Mouse (Mus musculus): ENCODE results near the gene Fbxl17.

The Fbxl17 gene

DNA sequence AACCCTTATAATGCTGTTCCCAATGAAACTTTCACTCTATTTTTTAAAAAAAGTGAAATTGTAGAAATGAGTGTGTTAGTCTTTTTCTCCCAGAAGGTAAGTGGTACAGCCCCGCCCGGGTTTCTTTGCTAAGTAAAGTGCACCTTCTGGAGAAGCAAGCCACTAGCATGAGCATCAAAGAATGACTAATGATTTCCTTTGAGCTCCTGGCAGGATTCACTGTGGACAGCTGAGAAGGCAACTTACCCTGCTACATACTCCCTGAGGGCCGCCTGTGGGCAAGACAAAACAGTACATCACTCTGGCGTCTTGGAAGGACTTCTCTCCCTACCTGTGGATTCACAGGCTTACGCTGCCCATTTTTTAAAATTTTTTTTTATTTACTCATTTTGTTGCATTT, 217.8 kb downstream of the Fbxl17 start:
- DNase-seq (ENCODE audit: low read depth, low spot score) = no peak

DNA sequence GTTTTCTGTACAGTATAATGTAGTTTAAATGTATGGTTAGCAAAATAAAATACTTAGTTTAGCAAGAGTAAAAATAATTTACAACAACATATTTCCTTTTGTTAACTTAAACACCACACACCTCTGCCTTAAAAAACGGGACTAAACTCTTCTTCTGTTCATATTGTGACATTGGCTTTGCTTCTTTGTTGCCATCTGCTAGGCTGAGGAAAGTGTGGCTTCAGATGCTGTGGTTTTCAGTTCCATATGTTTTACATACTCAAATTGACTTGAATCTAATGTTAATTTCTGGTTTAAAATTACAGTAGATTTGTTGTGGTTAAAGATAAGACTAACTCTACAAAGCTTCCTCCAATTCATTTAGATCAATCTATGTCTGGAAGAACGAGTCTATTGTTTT, 218.8 kb downstream of the Fbxl17 start:
- no peak for DNase-seq (ENCODE audit: low read depth, low spot score)

DNA sequence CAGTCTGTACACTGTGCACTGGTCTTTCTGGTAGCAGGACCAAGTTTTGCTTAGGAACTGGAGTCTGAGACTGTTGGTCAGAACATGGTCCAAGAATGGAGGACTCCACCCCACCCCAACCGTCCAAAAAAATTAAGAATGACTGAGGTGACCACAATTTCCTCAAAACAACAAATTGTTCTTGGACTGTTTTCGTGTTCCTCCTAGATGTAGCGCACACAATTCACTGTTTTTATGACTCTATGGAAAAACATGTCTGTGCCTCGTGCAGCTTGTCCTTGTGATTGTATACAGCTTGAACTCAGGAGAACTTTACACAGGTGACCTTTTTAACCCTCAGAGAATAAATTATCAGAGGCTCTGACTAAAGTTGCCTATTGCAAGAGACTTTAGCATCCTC, 220.7 kb downstream of the Fbxl17 start:
- DNase-seq (ENCODE audit: low read depth, low spot score) = no peak

DNA sequence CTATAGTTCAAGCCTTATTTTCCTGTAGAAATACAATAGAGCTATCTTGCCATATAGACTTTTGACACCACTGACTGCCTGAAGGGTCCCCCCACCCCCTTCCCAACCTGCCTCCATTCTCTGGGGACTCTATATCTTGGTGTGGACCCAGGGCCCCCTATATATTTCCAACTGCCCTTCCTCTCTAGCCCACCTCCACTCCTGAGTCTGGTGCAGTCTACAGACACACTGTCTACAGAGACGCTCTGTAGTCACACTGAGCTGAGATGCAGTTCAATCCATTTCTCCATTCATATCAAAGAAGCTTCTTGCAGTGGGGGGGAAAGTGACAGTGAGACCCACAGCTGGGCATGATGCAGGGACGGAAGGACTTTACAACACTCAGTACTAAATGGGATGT, 226.5 kb downstream of the Fbxl17 start:
- DNase-seq (ENCODE audit: low read depth, low spot score) = no peak

DNA sequence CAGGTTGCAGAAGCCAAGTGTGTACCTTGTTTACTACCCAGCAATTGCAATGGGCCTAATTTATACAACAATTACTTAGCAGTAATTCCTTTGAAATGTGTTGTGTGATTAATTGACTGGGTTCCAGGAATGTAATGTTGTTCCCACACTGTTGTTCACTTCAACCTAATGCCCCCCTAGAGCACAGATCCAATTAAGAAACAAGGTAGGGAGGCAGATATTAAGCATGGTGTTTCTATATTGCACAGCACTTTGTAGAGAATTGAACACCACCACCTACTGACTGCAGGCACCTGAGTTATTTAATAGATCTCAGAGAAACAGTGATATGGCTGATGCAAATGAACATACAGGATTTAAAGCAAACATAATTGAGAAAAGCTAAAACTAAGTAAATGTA, 226.9 kb downstream of the Fbxl17 start:
- no peak for DNase-seq (ENCODE audit: low read depth, low spot score)

DNA sequence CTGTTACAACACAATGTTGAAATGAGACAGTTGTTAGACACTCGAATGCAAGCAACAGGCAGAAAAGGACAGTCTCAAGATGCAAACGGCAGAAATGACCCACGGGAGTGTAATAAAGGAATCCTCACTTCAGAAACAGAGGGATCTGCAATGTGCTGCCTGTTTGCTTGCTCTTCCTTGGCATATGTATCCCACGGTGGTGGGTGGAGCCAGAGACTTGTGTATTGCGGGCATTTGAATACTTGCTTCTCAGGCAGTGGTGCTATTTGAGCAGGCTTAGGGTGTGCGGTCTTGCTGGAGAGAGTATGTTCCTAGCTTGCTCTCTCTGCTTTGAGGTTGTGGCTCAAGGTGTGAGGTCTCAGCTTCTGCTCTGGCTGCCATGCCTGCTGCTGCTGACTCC, 228.8 kb downstream of the Fbxl17 start:
- DNase-seq (ENCODE audit: low read depth, low spot score) = no peak

DNA sequence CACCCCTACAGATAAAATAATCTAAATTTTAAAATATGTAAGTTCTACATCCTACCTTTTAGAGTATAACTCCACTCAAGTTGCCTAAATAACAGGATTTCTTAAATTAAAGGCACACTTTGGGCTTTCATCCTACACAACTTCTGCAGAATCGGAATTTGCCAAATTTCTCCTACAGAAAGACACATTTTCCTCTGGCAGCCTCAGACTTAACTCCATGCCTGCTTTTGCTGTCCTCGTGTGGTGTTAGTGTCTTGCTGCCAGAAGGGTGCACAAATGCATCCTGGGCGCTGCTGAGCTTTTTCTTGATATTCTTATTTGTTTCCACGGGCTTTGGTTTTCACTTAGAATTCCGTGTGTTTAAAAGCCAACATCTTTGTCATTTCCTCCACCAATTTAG, 229.3 kb downstream of the Fbxl17 start:
- DNase-seq (ENCODE audit: low read depth, low spot score) = no peak

DNA sequence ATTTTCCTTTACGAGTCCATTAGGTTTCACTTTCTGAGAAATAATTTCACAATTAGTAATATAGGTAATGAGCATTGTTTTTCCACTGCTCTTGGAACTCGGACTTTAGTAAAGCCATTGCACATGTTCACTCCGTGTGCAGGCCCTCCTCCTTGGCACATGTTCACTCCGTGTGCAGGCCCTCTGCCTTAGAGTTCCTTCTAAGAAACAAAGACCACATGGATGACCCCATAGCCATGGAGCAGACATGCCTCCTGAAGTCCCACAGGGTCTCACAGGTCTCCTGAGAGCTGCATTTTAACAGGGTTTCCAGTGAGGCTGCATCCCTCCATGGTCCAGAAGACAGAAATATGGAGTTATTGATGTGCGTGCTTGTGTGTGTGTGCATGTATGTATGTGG, 237.1 kb downstream of the Fbxl17 start:
- no peak for DNase-seq (ENCODE audit: low read depth, low spot score)

DNA sequence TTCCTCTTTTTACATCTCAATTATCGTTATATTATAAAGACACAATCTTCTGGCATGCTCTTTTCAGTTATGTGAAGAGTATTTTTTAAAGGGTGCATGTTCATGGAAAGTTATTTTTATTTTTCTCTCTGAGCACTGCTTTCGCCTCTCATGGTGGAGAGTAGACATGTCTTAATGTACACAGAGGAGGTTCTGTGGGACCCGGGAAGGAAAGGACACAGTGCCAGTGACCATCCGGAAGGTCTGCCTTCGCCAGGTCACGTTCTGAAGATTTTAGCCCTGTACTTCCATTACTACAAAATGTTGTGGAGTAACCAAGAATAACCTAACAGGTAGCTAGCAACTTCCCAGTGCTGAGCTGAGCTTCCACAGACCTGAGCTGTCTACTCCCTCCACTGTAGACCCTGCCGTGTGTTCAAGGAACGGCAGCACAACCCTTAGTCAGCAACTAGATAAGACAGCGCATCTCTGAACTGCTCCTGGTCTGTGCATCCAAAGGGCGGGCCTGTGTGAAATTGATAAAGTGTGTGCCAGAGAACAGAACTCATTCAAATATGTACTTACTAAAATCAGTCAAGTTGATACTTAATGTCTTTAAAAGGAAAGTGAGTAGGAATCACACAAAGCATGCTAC, 238.2 kb downstream of the Fbxl17 start:
- no peak for DNase-seq (ENCODE audit: low read depth, low spot score)

DNA sequence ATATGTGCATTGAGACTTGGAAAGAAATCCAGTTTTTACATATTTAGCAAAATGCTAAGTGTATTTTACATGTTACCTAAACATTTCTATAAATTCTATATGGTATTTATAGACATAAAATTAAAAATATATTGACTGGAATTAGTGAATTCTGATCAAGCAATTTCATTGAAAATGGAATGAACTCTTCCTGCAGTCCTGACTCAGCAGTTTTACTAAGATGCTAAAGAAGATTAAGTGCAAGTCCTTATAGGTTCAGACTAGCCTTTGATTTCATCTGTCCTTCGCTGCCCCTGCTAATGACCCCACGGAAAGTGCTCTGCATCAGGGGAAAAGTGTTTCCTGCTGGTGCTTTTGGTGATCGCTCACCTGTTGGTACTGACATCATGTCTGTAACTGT, 240.7 kb downstream of the Fbxl17 start:
- DNase-seq (ENCODE audit: low read depth, low spot score) = no peak

DNA sequence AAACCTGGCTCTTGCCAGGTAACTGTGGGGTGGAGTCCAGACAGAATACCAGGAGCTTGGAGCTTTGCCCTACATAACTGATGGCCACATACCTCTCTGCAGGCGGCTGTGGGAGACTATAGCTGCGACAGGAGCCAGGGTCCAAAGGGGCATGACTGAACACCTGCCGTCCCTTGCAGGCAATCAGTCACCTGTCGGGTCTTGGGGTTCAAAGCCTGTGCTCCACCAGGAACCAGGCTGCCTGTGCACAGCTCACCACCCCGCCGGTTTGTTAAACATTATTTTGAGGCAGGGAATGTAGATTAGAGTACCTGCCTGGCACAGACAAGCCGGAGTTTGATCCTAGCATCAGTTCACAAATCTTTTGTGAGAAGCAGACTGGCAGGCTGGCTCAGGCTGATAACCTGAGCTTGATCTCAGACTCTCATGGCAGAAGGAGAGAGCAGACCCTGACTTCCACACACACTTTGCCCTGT, 253.6 kb downstream of the Fbxl17 start:
- no peak for DNase-seq (ENCODE audit: low read depth, low spot score)

DNA sequence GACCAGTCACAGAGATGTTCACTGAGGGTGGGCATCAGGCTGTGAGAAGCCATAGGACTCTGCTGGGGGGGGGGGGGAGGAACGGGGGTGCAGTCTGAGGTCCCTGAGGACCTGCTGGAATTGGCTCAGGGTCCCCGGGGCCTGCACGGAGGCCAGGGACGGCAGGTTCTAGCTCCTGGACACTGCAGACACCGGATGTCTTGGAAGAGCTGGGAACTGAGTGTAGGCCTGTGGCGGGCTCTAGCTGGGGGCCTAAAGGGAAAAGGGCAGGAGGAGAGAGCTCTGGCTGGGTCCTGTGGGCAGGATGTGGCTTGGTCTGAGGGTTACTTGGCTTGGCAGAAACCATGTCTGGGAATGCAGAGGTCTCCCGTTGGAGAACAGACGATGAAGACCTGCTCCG, 254.3 kb downstream of the Fbxl17 start:
- DNase-seq (ENCODE audit: low read depth, low spot score) = no peak

DNA sequence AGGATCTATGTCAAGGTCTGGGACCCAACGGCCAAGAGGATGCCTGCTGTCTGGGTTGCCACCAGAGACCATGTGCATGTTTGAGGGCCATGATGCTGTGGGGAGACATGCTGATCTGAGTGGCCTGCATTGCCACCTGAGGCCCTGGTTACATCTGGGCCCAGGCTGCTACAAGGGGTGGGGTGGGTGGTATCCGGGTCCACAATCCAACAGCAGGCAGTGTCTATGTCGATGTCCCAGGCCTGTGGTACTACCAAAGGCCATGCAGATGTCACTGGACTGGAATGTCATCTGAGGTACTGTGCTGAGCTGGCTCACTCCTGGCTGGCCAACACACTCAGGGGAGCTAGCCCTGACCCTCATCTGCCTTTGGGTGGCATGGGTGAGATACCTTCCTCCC, 257.1 kb downstream of the Fbxl17 start:
- DNase-seq (ENCODE audit: low read depth, low spot score) = no peak

DNA sequence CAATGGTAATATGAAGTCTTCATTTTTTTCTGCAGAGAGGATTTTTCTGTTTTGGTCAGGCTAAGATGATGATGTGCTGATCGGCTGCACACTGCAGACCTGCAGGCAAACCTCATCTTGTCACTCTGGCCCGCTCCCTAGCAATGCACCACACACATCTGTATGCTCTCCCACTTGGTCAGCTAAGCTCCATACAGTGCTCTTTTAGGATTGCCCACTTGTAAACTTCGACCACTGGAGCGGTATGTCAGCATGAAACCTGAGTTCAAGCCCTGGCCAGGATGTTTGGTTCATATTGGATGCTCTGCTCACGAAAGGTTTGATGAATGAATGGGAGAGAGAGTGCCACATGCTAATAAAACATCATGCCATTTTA, 259.1 kb downstream of the Fbxl17 start:
- no peak for DNase-seq (ENCODE audit: low read depth, low spot score)

DNA sequence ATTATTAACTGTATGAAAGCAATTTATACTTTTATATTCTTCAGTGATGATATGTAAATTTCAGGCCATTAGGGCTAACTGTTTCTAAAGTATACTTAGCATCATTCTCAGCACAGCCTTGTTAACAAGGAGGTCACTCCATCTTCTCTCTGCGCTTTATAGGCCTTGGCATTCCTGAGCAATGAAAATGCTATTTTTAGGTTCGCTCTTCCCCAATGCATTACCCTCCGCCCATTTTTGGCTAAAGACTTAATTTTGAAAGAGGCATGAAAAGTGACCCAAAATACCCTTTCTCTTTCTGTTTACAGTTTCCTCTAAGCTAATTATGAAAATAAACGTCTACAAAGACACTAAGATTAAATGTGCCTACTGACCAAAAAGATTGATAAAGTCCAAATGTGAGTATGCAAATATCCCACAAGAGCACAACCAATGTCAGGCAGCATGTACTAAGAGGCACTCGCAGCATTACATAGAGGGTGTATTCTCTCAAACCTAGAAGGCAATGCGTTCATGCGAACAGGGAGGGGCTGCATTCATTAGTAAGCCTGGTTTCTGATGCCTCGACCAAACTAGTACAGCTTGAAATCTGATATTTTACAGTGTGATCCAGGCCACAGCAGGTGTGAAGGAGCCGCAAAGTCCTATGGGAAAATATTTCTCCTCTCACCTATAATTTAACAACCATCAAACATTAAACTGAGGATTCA, 259.6 kb downstream of the Fbxl17 start:
- DNase-seq (ENCODE audit: low read depth, low spot score) = no peak

DNA sequence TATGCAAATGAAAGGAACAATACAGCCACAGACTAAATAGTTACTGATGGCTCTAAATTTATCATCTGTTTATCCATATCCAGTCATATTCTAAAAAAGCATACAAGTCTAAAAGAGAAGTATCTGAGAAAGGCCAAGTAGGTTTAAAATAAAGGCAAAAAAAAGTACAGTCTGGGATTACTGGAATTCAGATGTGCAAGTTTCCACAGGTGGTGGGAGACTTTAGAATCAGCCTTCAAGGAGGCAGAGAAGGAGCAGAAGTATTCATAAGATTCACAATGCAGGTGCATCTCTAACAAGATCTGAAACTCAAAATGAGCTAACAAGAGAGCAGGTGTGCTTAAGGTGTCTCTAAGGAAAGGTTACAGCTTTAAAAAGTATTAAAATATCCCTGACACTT, 263.0 kb downstream of the Fbxl17 start:
- DNase-seq (ENCODE audit: low read depth, low spot score) = no peak

DNA sequence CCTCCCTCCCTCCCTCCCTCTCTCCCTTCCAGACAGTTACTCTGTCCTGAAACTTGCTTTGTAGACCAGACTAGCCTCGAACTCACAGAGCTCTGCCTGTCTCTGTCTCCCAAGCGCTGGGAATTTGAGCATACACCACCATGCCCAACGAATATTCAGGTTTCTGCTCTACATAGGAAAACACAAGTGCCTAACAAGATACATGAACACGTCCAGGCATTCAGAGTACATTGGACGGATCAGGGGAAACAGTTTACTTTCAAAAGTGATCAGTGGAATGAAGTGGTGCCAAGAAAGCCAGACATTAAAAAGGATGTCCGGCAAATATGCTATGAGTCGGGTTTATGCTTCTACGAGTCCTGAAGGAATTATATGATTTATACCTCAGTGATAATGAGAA, 263.6 kb downstream of the Fbxl17 start:
- DNase-seq (ENCODE audit: low read depth, low spot score) = no peak

DNA sequence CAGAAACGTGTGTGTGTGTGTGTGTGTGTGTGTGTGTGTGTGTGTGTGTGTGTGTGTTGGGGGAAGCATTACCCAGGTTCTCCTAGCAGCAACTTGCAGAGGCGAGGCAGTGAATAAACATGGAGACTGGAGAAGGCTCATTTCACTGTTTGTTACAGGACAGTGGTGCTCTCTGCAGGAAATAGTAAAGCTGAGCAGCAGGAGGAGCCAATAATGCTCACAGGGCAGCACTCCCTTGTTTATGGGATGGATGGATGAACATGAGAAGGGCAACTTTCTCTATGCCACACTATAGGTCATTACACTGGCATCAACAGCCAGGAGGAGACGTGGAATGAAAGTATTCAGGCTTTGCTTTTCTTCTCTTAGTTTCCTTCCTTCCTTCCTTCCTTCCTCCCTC, 264.0 kb downstream of the Fbxl17 start:
- no peak for DNase-seq (ENCODE audit: low read depth, low spot score)

DNA sequence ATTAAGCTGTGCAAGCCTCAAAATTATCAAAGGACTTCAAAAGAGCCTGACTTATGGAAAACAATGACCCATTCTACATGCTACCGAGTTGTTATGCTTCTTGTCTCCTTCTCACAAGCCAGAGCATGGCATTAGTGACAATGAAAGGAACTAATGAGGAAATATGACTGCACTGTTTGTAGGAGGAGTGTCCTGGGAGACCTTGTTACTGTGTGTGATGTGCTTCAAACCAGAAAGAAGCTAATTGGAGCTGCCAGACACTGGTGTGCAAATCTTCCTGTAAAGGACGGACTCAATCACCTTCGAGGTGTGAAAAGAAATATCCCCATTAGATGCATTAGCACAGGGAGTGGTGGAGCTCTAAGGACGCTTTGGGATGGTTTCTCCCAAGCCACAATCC, 270.7 kb downstream of the Fbxl17 start:
- DNase-seq (ENCODE audit: low read depth, low spot score) = no peak

DNA sequence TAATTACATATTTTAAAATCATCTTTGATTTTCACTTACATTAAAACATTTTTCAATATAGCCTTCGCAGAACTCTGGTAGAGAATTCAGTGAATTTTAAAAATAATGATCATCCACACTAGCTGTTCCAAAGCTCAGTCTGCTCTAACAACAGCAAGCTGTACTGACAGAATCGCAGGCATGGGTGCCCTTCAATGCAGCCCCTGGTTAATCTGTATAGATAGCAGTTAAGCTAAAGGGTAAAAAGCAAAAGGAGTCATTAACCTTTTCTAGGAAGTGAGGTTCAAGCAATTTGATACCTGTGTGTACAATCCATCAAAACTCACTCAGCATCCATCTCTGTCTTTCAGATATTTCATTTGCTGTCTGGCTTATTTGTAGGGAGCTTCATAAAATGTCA, 273.4 kb downstream of the Fbxl17 start:
- no peak for DNase-seq (ENCODE audit: low read depth, low spot score)

DNA sequence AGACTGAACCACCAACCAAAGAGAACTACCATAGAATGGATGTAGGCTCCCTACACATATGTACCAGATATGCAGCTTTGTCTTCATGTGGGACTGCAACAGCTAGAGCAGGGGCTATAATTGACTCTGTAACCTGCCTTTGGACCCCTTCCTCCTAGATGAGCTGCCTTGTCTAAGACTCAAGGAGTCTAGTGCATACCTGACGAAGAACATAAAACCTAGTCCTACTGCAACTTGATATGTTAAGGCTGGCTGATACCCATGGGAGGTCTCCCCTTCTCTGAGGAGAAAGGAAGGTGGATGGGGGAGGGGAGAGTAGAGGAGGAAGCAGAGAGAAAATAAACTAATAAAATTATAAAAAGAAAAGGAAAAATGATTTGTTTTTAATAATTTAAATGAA, 273.9 kb downstream of the Fbxl17 start:
- no peak for DNase-seq (ENCODE audit: low read depth, low spot score)

DNA sequence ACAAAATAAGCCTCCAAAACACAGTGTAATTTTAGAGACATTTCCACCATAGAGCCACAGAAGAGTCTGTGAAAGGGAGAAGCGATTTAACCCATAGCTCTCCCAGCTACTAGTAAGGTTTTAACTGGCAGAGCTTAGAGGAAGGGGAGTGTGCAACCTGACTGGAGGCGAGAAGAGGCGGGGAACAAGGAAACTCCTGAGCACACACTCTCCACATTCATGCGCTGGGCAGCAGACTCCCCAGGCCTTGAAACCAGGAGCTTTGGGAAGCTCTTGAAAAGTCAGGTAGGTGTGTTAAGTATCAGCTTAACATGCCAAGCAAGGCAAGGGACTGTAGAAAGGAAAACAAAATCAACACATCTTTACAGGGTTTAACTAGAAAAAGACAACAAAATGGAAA, 276.1 kb downstream of the Fbxl17 start:
- no peak for DNase-seq (ENCODE audit: low read depth, low spot score)

DNA sequence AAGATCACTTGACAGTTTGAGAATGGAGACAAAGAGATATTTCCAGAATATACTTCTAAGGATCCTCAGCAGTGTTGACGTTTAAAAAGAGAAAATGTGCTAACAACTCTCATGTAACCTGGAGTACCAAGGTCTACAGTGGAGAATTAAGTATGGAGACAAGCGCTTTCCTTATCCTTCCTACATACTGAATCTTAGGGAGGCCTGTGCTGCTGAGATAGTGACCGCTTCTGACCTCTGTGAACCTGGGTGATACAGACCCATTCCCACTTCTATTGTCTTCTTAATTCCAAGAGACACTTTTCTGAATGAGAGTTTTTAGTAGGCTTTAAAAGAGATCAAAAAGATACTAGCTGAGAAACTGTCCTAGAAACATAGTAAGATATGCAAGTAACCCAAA, 278.2 kb downstream of the Fbxl17 start:
- DNase-seq (ENCODE audit: low read depth, low spot score) = no peak

DNA sequence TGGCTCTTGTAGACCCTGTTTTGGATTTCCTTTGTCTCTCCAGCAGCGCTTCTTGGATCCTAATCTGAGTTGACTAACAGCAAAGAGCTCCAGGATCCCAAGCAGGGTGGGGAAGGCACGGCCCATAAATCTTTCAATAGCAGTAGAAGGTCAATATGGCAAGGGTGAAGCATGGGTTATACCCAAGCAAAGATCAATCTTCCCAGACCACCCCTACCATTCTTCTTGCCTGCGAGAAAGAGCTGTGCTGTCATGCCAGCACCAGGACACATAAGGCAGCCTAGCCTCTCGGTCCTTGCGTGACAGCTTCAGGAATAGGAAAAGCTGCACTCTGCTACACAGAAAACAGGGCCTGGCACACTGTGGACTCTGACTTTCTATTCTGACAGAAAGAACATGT, 279.0 kb downstream of the Fbxl17 start:
- DNase-seq (ENCODE audit: low read depth, low spot score) = no peak

All from brain, embryonic 18.5 days (tissue).